Comparison of ENCODE assay signal across 23 mouse cellular contexts in genomic region chr11:59645036-59645435, GRCm38 (mm10). TPM values are rescaled to one million over a fixed set of nuclear protein-coding genes. Genes with fewer than 3 reads are reported as not detected.
"Had no signal": no experiment of that assay in that cellular context is flagged by ENCODE, and none has a peak within 500 bp of the region (broad histone marks: within the 10 kb centered on the region; RNA-seq: fewer than 3 reads in every experiment).

No protein-coding gene starts in this region.

- H3K4me2 ChIP-seq: liver, embryonic 11.5 days; liver, embryonic 15.5 days; midbrain, embryonic 12.5 days; stomach, embryonic 15.5 days had no signal

- H3K9ac ChIP-seq: liver, embryonic 15.5 days; midbrain, embryonic 12.5 days; stomach, embryonic 15.5 days had no signal

- H3K4me3 ChIP-seq: layer of hippocampus, adult 2 months; liver, embryonic 15.5 days; midbrain, embryonic 12.5 days; stomach, embryonic 15.5 days had no signal

- DNase-seq: kidney, adult 11 months; kidney, adult 9 months; kidney, postnatal 10 days; kidney, postnatal 4 days; left cerebral cortex, postnatal 4 days; right cerebral cortex, postnatal 14 days; thymus, adult 2 months; thymus, postnatal 25 days had no signal

- H3K27me3 ChIP-seq: midbrain, embryonic 12.5 days; stomach, embryonic 15.5 days had no signal

- H3K9me3 ChIP-seq: liver, embryonic 15.5 days; midbrain, embryonic 12.5 days; stomach, embryonic 15.5 days had no signal

- H3K27ac ChIP-seq: layer of hippocampus, adult 2 months; liver, embryonic 15.5 days; midbrain, embryonic 12.5 days; stomach, embryonic 15.5 days had no signal

- ATAC-seq: midbrain, embryonic 16.5 days had no signal

- H3K4me1 ChIP-seq: liver, embryonic 15.5 days; midbrain, embryonic 12.5 days; stomach, embryonic 15.5 days had no signal

- H3K36me3 ChIP-seq: liver, embryonic 15.5 days; midbrain, embryonic 12.5 days; stomach, embryonic 15.5 days had no signal

RNA-seq across cellular contexts. Expression of gene Olfr223, which starts 51.9 kb away (rescaled TPM):
- total RNA-seq: layer of hippocampus, adult 2 months; layer of hippocampus, postnatal 14 days; left cerebral cortex, adult 18-20 months; left cerebral cortex, postnatal 10 days; left cerebral cortex, postnatal 4 days; megakaryocyte-erythroid progenitor cell, adult 5-6 weeks had no signal
- polyA plus RNA-seq: limb, embryonic 14.5 days; liver, embryonic 11.5 days; liver, embryonic 15.5 days; midbrain, embryonic 12.5 days; midbrain, embryonic 16.5 days; neural tube, embryonic 14.5 days; spleen, adult 2 months; stomach, embryonic 15.5 days; testis, adult 2 months; thymus, adult 2 months; urinary bladder, adult 2 months had no signal
